In the genomic region with DNA sequence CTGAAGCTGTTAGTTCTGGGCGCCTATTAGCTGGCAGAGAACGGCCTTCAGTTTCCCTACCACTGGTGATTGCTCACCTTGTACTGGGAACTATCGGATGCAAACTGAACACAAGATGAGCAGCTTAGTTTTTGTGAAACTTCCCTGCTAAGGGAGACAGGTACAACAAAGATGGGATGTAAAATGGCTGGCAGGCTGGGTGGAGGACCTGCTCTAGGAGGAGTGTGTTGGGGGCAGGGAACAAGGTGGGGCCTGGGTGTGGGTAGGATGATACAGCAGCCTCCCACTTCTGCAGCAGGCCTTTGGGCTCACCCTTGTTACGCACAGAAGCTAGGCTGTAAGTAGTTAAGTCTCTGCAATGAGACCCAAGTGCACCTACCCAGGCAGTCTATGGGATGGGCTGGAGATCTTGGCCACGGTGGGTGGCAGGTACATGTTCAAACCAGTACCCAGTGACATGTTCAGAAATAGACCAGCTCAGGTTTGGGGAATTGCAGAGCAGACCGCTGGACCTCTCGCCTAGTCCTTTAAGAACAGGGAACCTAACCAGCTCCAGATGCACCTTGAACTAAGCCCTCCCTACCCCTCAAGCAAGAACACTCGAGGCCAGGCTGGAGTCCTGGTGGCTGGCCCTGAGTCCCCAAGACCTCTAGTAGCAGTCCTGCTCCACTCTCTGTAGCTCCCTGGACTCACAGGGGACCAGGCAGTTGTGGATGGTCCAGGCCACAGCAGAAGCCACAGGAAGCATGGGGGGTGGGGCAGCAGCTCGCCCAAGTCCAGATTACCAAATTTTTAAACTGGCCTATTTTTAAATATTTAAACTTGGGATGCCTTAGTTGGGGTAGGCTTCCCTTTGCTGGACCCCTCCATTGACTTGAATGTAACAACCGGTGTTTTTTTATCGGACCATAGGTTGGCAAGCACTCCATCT, we compare ENCODE assay signal across 9 mouse cellular contexts. TPM values are rescaled to one million over a fixed set of nuclear protein-coding genes. Genes with fewer than 3 reads are reported as not detected.
DNase-seq lines count a peak whose midpoint lies in the region; ATAC-seq lines count a peak whose summit lies in the region.
"Had no signal": no experiment of that assay in that cellular context is flagged by ENCODE, and none has a peak within 500 bp of the region (broad histone marks: within the 10 kb centered on the region; RNA-seq: fewer than 3 reads in every experiment).

No protein-coding gene starts in this region.

- H3K9me3 ChIP-seq in hindbrain, embryonic 11.5 days (ENCODE audit: control insufficient read depth, low read length), result no peaks in the 10 kb centered on the region
- H3K9me3 ChIP-seq in midbrain, embryonic 10.5 days (replicated peaks), result no peaks in the 10 kb centered on the region

- H3K4me3 ChIP-seq in hindbrain, embryonic 11.5 days (ENCODE audit: low read depth, low read length), result no peak overlapping the region
- peak overlapping the region; percentile 72; the same call in 1 of the 2 replicates for H3K4me3 ChIP-seq in midbrain, embryonic 10.5 days

- 68% methylated on average over 11 of the region's 11 CpGs for WGBS in hindbrain, embryonic 11.5 days
- 72% methylated on average over 11 of the region's 11 CpGs for WGBS in midbrain, embryonic 10.5 days

- H3K9ac ChIP-seq in hindbrain, embryonic 11.5 days (ENCODE audit: low read depth, low read length), result no peak overlapping the region

- no peak for ATAC-seq in hindbrain, embryonic 11.5 days (ENCODE audit: low FRiP score)

- DNase-seq in adrenal gland, postnatal 10 days, result peak; percentile 33
- no peak for DNase-seq in adrenal gland, postnatal 25 days
- DNase-seq in 3T3-L1 (ENCODE audit: low read depth, low spot score), result peak; percentile 62
- DNase-seq in embryo, embryonic 11 days, result peak; percentile 17
- DNase-seq in hindbrain, embryonic 11.5 days (ENCODE audit: low spot score), result no peak
- DNase-seq in midbrain, embryonic 10.5 days (ENCODE audit: low spot score), result peak; percentile 34
- DNase-seq in ovary, postnatal 10 days (ENCODE audit: low spot score), result no peak
- DNase-seq in right cerebral cortex, postnatal 14 days, result no peak

- 0 out of 2 replicates have a peak overlapping the region, but pooled peaks have one; percentile 53 for H3K27ac ChIP-seq in hindbrain, embryonic 11.5 days (ENCODE audit: low read depth, low read length)
- peak overlapping the region; percentile 13; the same call in 1 of the 2 replicates for H3K27ac ChIP-seq in midbrain, embryonic 10.5 days (replicated peaks)
- H3K27ac ChIP-seq: macrophage had no signal

- H3K4me2 ChIP-seq in hindbrain, embryonic 11.5 days (replicated peaks; ENCODE audit: low read depth, low read length), result 0 out of 2 replicates have a peak overlapping the region, but pooled peaks have one; percentile 4

- no peaks in the 10 kb centered on the region for H3K27me3 ChIP-seq in hindbrain, embryonic 11.5 days (ENCODE audit: control insufficient read depth, insufficient read depth, low read length)
- H3K27me3 ChIP-seq in midbrain, embryonic 10.5 days (ENCODE audit: low read depth, poor library complexity, severe bottlenecking), result no peaks in the 10 kb centered on the region

- H3K4me1 ChIP-seq in hindbrain, embryonic 11.5 days (replicated peaks; ENCODE audit: control insufficient read depth, insufficient read depth, low read length), result peaks cover 15% of the 10 kb centered on the region; the same call in 1 of the 2 replicates
- H3K4me1 ChIP-seq in midbrain, embryonic 10.5 days, result peaks cover 57% of the 10 kb centered on the region

- H3K36me3 ChIP-seq in hindbrain, embryonic 11.5 days (ENCODE audit: control insufficient read depth, insufficient read depth, low read length), result peaks cover 15% of the 10 kb centered on the region
- peaks cover 61% of the 10 kb centered on the region for H3K36me3 ChIP-seq in midbrain, embryonic 10.5 days

RNA-seq across cellular contexts. Expression of a gene that starts 3.5 kb away (rescaled TPM):
- 100 to 1,000 TPM; 121 to 199 TPM for total RNA-seq in adrenal gland, postnatal 10 days (2021)
- total RNA-seq in adrenal gland, postnatal 25 days (2021), result 194 and 214 TPM in 2 replicates
- 140 and 145 TPM in 2 replicates for polyA plus RNA-seq in hindbrain, embryonic 11.5 days (2014; fragmentation: Nextera tagmentation; extraction: Ambion mirVana)
- 114 and 118 TPM in 2 replicates for polyA plus RNA-seq in midbrain, embryonic 10.5 days (2016; fragmentation: Nextera tagmentation; extraction: Ambion mirVana)

RNA-seq across cellular contexts. Expression of a gene that starts 5.6 kb away (rescaled TPM):
- total RNA-seq in adrenal gland, postnatal 10 days (2021), result 10 to 100 TPM; 33.0 to 37.6 TPM
- 36.2 and 37.9 TPM in 2 replicates for total RNA-seq in adrenal gland, postnatal 25 days (2021)
- 68.0 and 71.4 TPM in 2 replicates for polyA plus RNA-seq in hindbrain, embryonic 11.5 days (2014; fragmentation: Nextera tagmentation; extraction: Ambion mirVana)
- 61.7 and 69.7 TPM in 2 replicates for polyA plus RNA-seq in midbrain, embryonic 10.5 days (2016; fragmentation: Nextera tagmentation; extraction: Ambion mirVana)

RNA-seq across cellular contexts. Expression of a gene that starts 22.9 kb away (rescaled TPM):
- 10 to 100 TPM in 1 of 2 experiments, 1 to 10 TPM in 1; 6.9 to 19.1 TPM for total RNA-seq in adrenal gland, postnatal 10 days (2021)
- total RNA-seq in adrenal gland, postnatal 25 days (2021), result 16.0 TPM in 1 of 2 replicates, not detected in the other
- not detected in 2 replicates for polyA plus RNA-seq in hindbrain, embryonic 11.5 days (2014; fragmentation: Nextera tagmentation; extraction: Ambion mirVana)
- 5.0 and 6.8 TPM in 2 replicates for polyA plus RNA-seq in midbrain, embryonic 10.5 days (2016; fragmentation: Nextera tagmentation; extraction: Ambion mirVana)
- polyA plus RNA-seq: macrophage had no signal

RNA-seq across cellular contexts. Expression of a gene that starts 24.7 kb away (rescaled TPM):
- total RNA-seq in adrenal gland, postnatal 10 days (2021), result 10 to 100 TPM; 42.8 to 46.6 TPM
- 40.2 and 50.5 TPM in 2 replicates for total RNA-seq in adrenal gland, postnatal 25 days (2021)
- 38.5 and 39.1 TPM in 2 replicates for polyA plus RNA-seq in hindbrain, embryonic 11.5 days (2014; fragmentation: Nextera tagmentation; extraction: Ambion mirVana)
- polyA plus RNA-seq in midbrain, embryonic 10.5 days (2016; fragmentation: Nextera tagmentation; extraction: Ambion mirVana), result 39.7 and 45.1 TPM in 2 replicates

RNA-seq across cellular contexts. Expression of a gene that starts 28.5 kb away (rescaled TPM):
- 1 to 10 TPM in 1 of 2 experiments, under 1 TPM in 1; 0.27 to 1.1 TPM for total RNA-seq in adrenal gland, postnatal 10 days (2021)
- 0.94 and 1.6 TPM in 2 replicates for total RNA-seq in adrenal gland, postnatal 25 days (2021)
- 0.14 and 0.74 TPM in 2 replicates for polyA plus RNA-seq in hindbrain, embryonic 11.5 days (2014; fragmentation: Nextera tagmentation; extraction: Ambion mirVana)
- polyA plus RNA-seq in midbrain, embryonic 10.5 days (2016; fragmentation: Nextera tagmentation; extraction: Ambion mirVana), result 0.01 TPM in 1 of 2 replicates, not detected in the other
- polyA plus RNA-seq: macrophage had no signal

Comparison
In these comparisons a context has a peak if more than half of its experiments do, and no peak if none do; other contexts are left out.
1. DNase-seq: peak in adrenal gland, postnatal 10 days (single experiment), 3T3-L1 (single experiment), embryo, embryonic 11 days (single experiment) and midbrain, embryonic 10.5 days (single experiment); none in adrenal gland, postnatal 25 days (single experiment), hindbrain, embryonic 11.5 days (single experiment), ovary, postnatal 10 days (single experiment) and right cerebral cortex, postnatal 14 days (single experiment).